Mouse (Mus musculus) central nervous system, embryonic 14 days (tissue): Measurements from ENCODE around the gene Keg1. TPM values are rescaled to one million over a fixed set of nuclear protein-coding genes. Genes with fewer than 3 reads are reported as not detected.

Experiments
- polyA plus RNA-seq: library from polyadenylated mRNA; depleted of rRNA; stranded (reverse); fragments of >200 nt; gene quantifications from 2 replicates; pipeline ENCODE4 v1.2.3, GENCODE M21; 2012; rRNA removed

Gene Keg1
- not detected in 2 replicates for polyA plus RNA-seq

DNA sequence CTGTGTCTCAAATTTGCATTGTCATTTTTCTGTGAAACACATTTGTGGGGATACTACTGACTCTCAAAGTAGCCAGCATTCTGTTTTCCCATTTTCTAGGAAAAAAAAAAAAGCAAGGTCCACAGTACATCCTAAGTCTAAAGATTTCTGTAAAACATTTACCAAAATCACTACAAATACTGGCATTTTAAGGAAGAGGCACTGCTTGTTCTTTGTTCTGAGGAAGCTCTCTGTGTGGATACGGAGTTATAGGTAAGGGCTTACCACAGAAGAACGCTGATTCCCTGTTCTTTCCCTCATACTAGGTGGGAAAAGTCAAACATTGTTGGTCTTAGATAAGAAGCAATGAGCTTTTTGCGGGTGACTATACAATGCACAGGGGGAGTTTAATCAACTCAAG, at the start of gene Keg1:
Gene Keg1, plus strand, starts transcription at position 197 of the 400 bp plus-strand sequence.

DNA sequence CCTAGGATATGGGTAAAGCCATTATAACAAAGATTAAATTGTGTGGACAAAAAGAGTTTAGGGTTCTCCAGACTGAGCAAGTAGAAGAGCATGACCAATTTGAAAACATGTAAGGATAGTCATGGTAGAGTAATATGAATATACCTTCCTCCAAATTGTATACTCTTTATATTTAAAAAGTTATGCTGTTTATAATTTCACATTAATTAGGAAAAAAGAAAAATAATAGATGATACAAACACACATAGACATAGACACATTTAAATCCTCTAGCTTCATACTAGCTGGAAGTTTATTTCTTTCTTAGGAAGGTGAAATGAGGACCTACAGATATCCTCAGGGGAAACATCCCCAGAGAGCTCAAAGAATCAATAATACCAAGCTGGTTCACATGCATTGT, 25.4 kb upstream of the Keg1 start, which contains the start of gene Olfr1442:
Gene Olfr1442, plus strand, starts transcription at position 301 of the 400 bp plus-strand sequence.

DNA sequence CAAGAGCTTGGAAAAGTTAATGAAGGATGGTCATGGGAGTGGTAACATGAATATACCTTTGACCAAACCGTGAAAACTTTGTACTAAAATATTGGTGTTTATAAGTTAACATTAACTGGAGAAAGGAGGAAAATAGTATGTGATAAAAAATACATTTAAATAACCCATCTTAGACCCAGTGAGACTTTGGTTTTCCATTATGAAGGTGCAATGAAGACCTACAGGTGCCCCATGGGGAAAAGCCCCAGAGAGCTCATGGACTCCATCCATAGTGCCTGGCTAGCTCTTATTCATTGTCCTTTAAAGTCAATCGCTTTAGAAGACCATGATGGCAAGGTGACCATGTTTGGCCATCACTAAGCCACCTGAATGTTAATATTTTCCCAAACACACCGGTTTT, 17.8 kb upstream of the Keg1 start, which contains the start of gene Olfr1443:
Gene Olfr1443, plus strand, starts transcription at position 301 of the 400 bp plus-strand sequence.

DNA sequence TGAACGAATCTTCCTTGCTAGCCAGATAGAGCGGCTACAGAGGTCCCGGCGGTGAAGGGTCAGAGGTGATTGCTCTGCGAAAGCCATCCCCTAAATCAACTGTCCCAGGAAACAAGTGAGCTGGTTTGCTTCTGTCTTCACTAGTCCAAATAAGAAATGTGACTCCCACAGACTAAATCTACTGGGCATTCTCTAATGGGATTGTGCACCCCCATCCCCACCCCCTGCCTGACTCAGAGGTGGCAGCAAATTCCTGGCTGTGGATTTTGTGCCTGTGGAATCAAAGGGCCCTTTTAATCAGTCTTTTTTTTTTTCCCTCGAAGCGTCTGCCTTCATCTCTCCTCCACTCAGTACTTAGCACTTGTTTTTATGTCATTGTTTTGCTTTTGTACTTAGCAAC, 69.7 kb downstream of the Keg1 start, which contains the start of gene Cntf:
Gene Cntf, minus strand, starts transcription at position 325 of the 400 bp plus-strand sequence.

Other genes starting within 250 kb of the Keg1 start
- gene Mpeg1, start 235.0 kb upstream of the Keg1 start, polyA plus RNA-seq, result 2.7 and 3.2 TPM in 2 replicates
- gene Dtx4, start 194.3 kb upstream of the Keg1 start, polyA plus RNA-seq, result 27.7 and 29.5 TPM in 2 replicates
- 8.9 and 10.1 TPM in 2 replicates for gene Fam111a, start 150.0 kb upstream of the Keg1 start, polyA plus RNA-seq
- 0.05 and 0.10 TPM in 2 replicates for gene Gm4952, start 95.8 kb upstream of the Keg1 start, polyA plus RNA-seq
- 0.10 TPM in 1 of 2 replicates, not detected in the other for gene Glyat, start 62.5 kb upstream of the Keg1 start, polyA plus RNA-seq
- not detected in 2 replicates for gene Olfr1442, start 25.3 kb upstream of the Keg1 start, polyA plus RNA-seq
- gene Olfr1443, start 17.7 kb upstream of the Keg1 start, polyA plus RNA-seq, result not detected in 2 replicates
- gene Cntf, start 69.8 kb downstream of the Keg1 start, polyA plus RNA-seq, result 3.8 and 4.0 TPM in 2 replicates
- 35.9 and 40.1 TPM in 2 replicates for gene Zfp91, start 100.3 kb downstream of the Keg1 start, polyA plus RNA-seq
- gene Lpxn, start 100.4 kb downstream of the Keg1 start, polyA plus RNA-seq, result 1.6 and 2.0 TPM in 2 replicates
- gene Gm5244, start 150.9 kb downstream of the Keg1 start, polyA plus RNA-seq, result not detected in 2 replicates
- gene Olfr1444, start 161.5 kb downstream of the Keg1 start, polyA plus RNA-seq, result not detected in 2 replicates
- not detected in 2 replicates for gene Olfr1445, start 188.1 kb downstream of the Keg1 start, polyA plus RNA-seq
- gene Olfr1446, start 197.7 kb downstream of the Keg1 start, polyA plus RNA-seq, result not detected in 2 replicates
- not detected in 2 replicates for gene Olfr1447, start 208.0 kb downstream of the Keg1 start, polyA plus RNA-seq
- not detected in 2 replicates for gene Olfr1448, start 228.6 kb downstream of the Keg1 start, polyA plus RNA-seq
- not detected in 2 replicates for gene Olfr1449, start 235.1 kb downstream of the Keg1 start, polyA plus RNA-seq